Mouse (Mus musculus) spleen, adult 18-20 months (tissue): Measurements from ENCODE around the gene Htr5a.

ENCODE experiments used
- DNase-seq, 2 experiments: peaks; one replicate each; pipeline ENCODE4 v3.0.0; 2022; ENCODE audit warnings: mixed read lengths in 2 of 2

Htr5a gene

DNA sequence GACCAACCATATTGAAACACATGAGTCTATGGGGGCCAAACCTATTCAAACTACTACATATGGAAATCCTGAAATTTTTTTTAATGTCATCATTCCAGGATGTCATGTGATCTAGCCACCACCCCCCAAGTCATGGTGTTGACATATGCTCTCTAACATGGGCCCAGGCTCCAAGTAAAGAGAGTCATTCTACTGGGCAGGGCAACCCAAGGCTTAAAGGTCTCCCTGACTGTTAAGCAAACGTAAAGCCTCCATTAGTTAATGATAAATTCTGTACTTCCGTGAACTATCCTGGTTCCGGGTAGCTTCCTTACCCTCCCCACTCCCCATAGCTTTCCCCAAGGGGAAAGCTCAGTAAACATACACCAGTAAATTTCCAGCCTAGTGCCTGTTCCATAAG is 46.1 kb downstream of the Htr5a start:
- no peak for DNase-seq

DNA sequence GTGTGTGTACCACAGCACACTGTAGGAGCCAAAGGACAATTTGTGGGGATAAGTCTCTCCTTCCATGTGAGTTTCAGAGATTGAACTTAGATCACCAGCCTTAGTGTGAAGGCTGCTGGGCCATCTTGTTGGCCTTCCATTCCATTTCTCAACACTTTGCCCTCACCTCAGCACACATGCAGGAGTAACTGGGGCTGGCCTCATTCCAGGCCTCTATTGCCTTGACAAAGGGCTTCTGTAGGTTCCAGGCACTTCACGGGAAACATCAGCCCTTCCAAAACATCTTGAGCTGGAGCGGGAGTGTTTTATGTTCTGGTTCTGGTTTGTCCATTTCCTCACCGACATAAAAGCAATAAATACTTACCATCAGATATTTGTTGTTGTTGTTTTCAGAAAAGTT is 54.0 kb downstream of the Htr5a start:
- DNase-seq: no peak

DNA sequence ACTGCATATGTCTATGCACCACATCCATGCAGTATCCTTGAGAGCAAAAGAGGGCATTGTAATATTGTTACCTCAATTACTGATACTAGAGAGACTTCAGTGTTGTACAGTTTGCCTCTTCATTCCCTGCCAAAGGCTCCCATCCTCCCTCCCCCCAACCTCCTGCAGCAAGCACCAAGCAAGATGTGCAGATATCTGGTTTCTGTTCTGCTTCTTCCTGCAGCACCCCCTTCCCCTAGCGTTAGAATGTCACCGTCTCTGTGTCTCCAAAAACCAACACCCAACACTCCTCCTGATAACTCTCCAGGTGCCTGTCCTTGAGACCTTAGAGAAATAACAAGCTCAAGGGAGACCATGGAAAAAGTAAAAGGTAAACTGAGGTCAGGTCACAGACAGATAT is 57.8 kb downstream of the Htr5a start:
- no peak for DNase-seq

DNA sequence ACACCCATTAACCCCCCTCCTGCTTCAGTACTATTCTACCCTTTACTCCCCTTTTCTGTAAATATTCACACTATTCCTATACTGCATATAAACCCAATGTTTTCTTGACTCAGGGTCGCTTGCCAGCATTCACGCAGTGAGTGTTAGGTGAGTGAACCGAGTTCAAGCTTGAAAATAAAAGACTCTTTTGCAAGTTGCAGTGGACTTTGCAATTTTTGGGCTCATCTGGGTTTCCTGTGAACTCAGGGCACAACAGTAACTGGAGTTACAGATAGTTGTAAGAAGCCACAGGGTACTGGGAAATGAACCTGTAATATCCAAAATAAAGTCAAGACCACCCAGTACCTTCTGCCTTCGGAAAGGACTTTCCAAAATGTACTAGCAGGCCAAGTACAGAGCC is 58.2 kb downstream of the Htr5a start:
- no peak for DNase-seq
